ENCODE assay signal across 21 mouse cellular contexts in genomic region chr12:108887077-108887476, GRCm38 (mm10). TPM values are rescaled to one million over a fixed set of nuclear protein-coding genes. Genes with fewer than 3 reads are reported as not detected.
DNase-seq lines count a peak whose midpoint lies in the region; ATAC-seq lines count a peak whose summit lies in the region.
"Had no signal": no experiment of that assay in that cellular context is flagged by ENCODE, and none has a peak within 500 bp of the region (broad histone marks: within the 10 kb centered on the region; RNA-seq: fewer than 3 reads in every experiment).

No protein-coding gene starts in this region.

- intact Hi-C loops in left cerebral cortex, postnatal 25 days (cut with DNase I), result no loop called here

- WGBS in intestine, embryonic 14.5 days, result 67% methylated on average over 4 of the region's 4 CpGs
- WGBS in liver, embryonic 16.5 days (ENCODE audit: insufficient replicate concordance), result 67% methylated on average over 4 of the region's 4 CpGs
- WGBS in stomach, embryonic 15.5 days, result 57% methylated on average over 4 of the region's 4 CpGs
- 91% methylated on average over 4 of the region's 4 CpGs for WGBS in hindbrain, embryonic 10.5 days
- 91% methylated on average over 4 of the region's 4 CpGs for WGBS in hindbrain, embryonic 12.5 days

- peak overlapping the region; percentile 2; the same call in 1 of the 2 replicates for H3K27ac ChIP-seq in brown adipose tissue, adult 24 weeks (replicated peaks; ENCODE audit: low read depth, low read length)
- H3K27ac ChIP-seq in intestine, embryonic 14.5 days (ENCODE audit: low read depth), result no peak overlapping the region
- H3K27ac ChIP-seq in liver, embryonic 16.5 days (ENCODE audit: low read length), result no peak overlapping the region
- peak overlapping the region; percentile 64 for H3K27ac ChIP-seq in stomach, embryonic 15.5 days
- H3K27ac ChIP-seq in hindbrain, embryonic 10.5 days, result no peak overlapping the region
- H3K27ac ChIP-seq in hindbrain, embryonic 12.5 days, result no peak overlapping the region
- H3K27ac ChIP-seq: embryonic facial prominence, embryonic 12.5 days; forebrain, embryonic 12.5 days; heart, embryonic 10.5 days; heart, embryonic 15.5 days had no signal

- no peak overlapping the region for H3K4me2 ChIP-seq in intestine, embryonic 14.5 days (ENCODE audit: low read length)
- H3K4me2 ChIP-seq in liver, embryonic 16.5 days (ENCODE audit: low read depth, low read length), result no peak overlapping the region
- no peak overlapping the region for H3K4me2 ChIP-seq in stomach, embryonic 15.5 days
- no peak overlapping the region for H3K4me2 ChIP-seq in hindbrain, embryonic 12.5 days (replicated peaks)
- H3K4me2 ChIP-seq: embryonic facial prominence, embryonic 12.5 days; forebrain, embryonic 12.5 days; heart, embryonic 15.5 days had no signal

- H3K27me3 ChIP-seq in intestine, embryonic 14.5 days (replicated peaks; ENCODE audit: control insufficient read depth, insufficient read depth, low read length), result no peaks in the 10 kb centered on the region
- no peaks in the 10 kb centered on the region for H3K27me3 ChIP-seq in liver, embryonic 16.5 days (ENCODE audit: control insufficient read depth, insufficient read depth, low read depth, low read length)
- no peaks in the 10 kb centered on the region for H3K27me3 ChIP-seq in stomach, embryonic 15.5 days (replicated peaks)
- H3K27me3 ChIP-seq in hindbrain, embryonic 10.5 days (ENCODE audit: insufficient read depth, poor library complexity, severe bottlenecking), result no peaks in the 10 kb centered on the region
- no peaks in the 10 kb centered on the region for H3K27me3 ChIP-seq in hindbrain, embryonic 12.5 days
- H3K27me3 ChIP-seq: embryonic facial prominence, embryonic 12.5 days; forebrain, embryonic 12.5 days; heart, embryonic 15.5 days had no signal

- H3K36me3 ChIP-seq in intestine, embryonic 14.5 days (ENCODE audit: control insufficient read depth, insufficient read depth, low read length), result peaks cover 62% of the 10 kb centered on the region
- H3K36me3 ChIP-seq in liver, embryonic 16.5 days (ENCODE audit: control insufficient read depth, insufficient read depth), result peaks cover 5% of the 10 kb centered on the region
- H3K36me3 ChIP-seq in stomach, embryonic 15.5 days, result peaks cover 23% of the 10 kb centered on the region
- peaks cover 93% of the 10 kb centered on the region for H3K36me3 ChIP-seq in hindbrain, embryonic 10.5 days
- peaks cover 77% of the 10 kb centered on the region for H3K36me3 ChIP-seq in hindbrain, embryonic 12.5 days

- ATAC-seq in intestine, embryonic 14.5 days (replicated peaks; ENCODE audit: low FRiP score, low TSS enrichment, low read depth), result peak; percentile 71
- peak; percentile 78 for ATAC-seq in liver, embryonic 16.5 days (ENCODE audit: low read depth)
- ATAC-seq in stomach, embryonic 15.5 days (ENCODE audit: insufficient read depth, low FRiP score, low read depth), result peak; percentile 88
- no peak for ATAC-seq in hindbrain, embryonic 12.5 days (ENCODE audit: low FRiP score)
- ATAC-seq: forebrain, embryonic 16.5 days had no signal

- DNase-seq in intestine, embryonic 14.5 days (ENCODE audit: low spot score), result no peak
- no peak for DNase-seq in adrenal gland, postnatal 25 days
- DNase-seq in hindbrain, embryonic 10.5 days (ENCODE audit: low spot score), result no peak
- no peak for DNase-seq in left cerebral cortex, postnatal 25 days (ENCODE audit: low spot score in 2 of 2)
- DNase-seq: adrenal gland, adult 2 months; adrenal gland, postnatal 36 days; cerebellum, adult 11 months; cerebellum, adult 9-10 months; cerebellum, postnatal 25 days; gastrocnemius, postnatal 10 days; heart, adult 18-20 months; heart, postnatal 14 days had no signal

- H3K4me1 ChIP-seq in brown adipose tissue, adult 24 weeks (ENCODE audit: control insufficient read depth, insufficient read depth, insufficient read length, low read length), result peaks cover 4% of the 10 kb centered on the region
- H3K4me1 ChIP-seq in intestine, embryonic 14.5 days (replicated peaks; ENCODE audit: control insufficient read depth, insufficient read depth, low read length), result no peaks in the 10 kb centered on the region
- no peaks in the 10 kb centered on the region for H3K4me1 ChIP-seq in liver, embryonic 16.5 days (ENCODE audit: control insufficient read depth, low read depth, low read length)
- H3K4me1 ChIP-seq in stomach, embryonic 15.5 days, result no peaks in the 10 kb centered on the region
- no peaks in the 10 kb centered on the region for H3K4me1 ChIP-seq in hindbrain, embryonic 10.5 days (replicated peaks)
- H3K4me1 ChIP-seq in hindbrain, embryonic 12.5 days, result no peaks in the 10 kb centered on the region
- H3K4me1 ChIP-seq: embryonic facial prominence, embryonic 12.5 days; heart, embryonic 10.5 days; heart, embryonic 15.5 days had no signal

- H3K9ac ChIP-seq in intestine, embryonic 14.5 days (ENCODE audit: low read length), result no peak overlapping the region
- H3K9ac ChIP-seq in liver, embryonic 16.5 days (ENCODE audit: low read depth, low read length), result no peak overlapping the region
- no peak overlapping the region for H3K9ac ChIP-seq in stomach, embryonic 15.5 days
- H3K9ac ChIP-seq in hindbrain, embryonic 12.5 days, result no peak overlapping the region
- H3K9ac ChIP-seq: embryonic facial prominence, embryonic 12.5 days; forebrain, embryonic 12.5 days; heart, embryonic 15.5 days had no signal

- no peak overlapping the region for H3K4me3 ChIP-seq in brown adipose tissue, adult 24 weeks (ENCODE audit: insufficient read depth, low read depth, low read length)
- H3K4me3 ChIP-seq in intestine, embryonic 14.5 days (ENCODE audit: low read depth, low read length), result no peak overlapping the region
- no peak overlapping the region for H3K4me3 ChIP-seq in liver, embryonic 16.5 days (ENCODE audit: low read depth, low read length)
- H3K4me3 ChIP-seq in stomach, embryonic 15.5 days (replicated peaks), result no peak overlapping the region
- no peak overlapping the region for H3K4me3 ChIP-seq in hindbrain, embryonic 10.5 days
- H3K4me3 ChIP-seq in hindbrain, embryonic 12.5 days, result no peak overlapping the region
- H3K4me3 ChIP-seq: embryonic facial prominence, embryonic 12.5 days; forebrain, embryonic 12.5 days; heart, embryonic 10.5 days; heart, embryonic 15.5 days had no signal

- H3K9me3 ChIP-seq in intestine, embryonic 14.5 days (ENCODE audit: control insufficient read depth, low read length), result no peaks in the 10 kb centered on the region
- no peaks in the 10 kb centered on the region for H3K9me3 ChIP-seq in liver, embryonic 16.5 days (replicated peaks; ENCODE audit: control insufficient read depth, low read length)
- H3K9me3 ChIP-seq in stomach, embryonic 15.5 days, result no peaks in the 10 kb centered on the region
- H3K9me3 ChIP-seq in hindbrain, embryonic 10.5 days, result no peaks in the 10 kb centered on the region
- no peaks in the 10 kb centered on the region for H3K9me3 ChIP-seq in hindbrain, embryonic 12.5 days (replicated peaks)
- H3K9me3 ChIP-seq: embryonic facial prominence, embryonic 12.5 days; forebrain, embryonic 12.5 days; heart, embryonic 10.5 days; heart, embryonic 15.5 days had no signal

RNA-seq across cellular contexts. Expression of gene Wdr25, which starts 6.4 kb away (rescaled TPM):
- polyA plus RNA-seq in brown adipose tissue, adult 24 weeks (2012; ENCODE audit: insufficient read depth, insufficient read length, missing spikeins), result 1.9 and 2.4 TPM in 2 replicates
- polyA plus RNA-seq in intestine, embryonic 14.5 days (2014; fragmentation: Nextera tagmentation; extraction: Ambion mirVana), result 3.8 and 4.9 TPM in 2 replicates
- 1.3 and 3.1 TPM in 2 replicates for polyA plus RNA-seq in liver, embryonic 16.5 days (2015; fragmentation: Nextera tagmentation; extraction: Ambion mirVana)
- 8.3 and 9.6 TPM in 2 replicates for polyA plus RNA-seq in stomach, embryonic 15.5 days (2015; fragmentation: Nextera tagmentation; extraction: Ambion mirVana)
- 7.9 and 8.4 TPM in 2 replicates for total RNA-seq in adrenal gland, postnatal 25 days (2021)
- polyA plus RNA-seq in hindbrain, embryonic 10.5 days (2016; fragmentation: Nextera tagmentation; extraction: Ambion mirVana), result 9.0 and 10.4 TPM in 2 replicates
- polyA plus RNA-seq in hindbrain, embryonic 12.5 days (2016; fragmentation: Nextera tagmentation; extraction: Ambion mirVana), result 8.1 and 9.7 TPM in 2 replicates
- 10 to 100 TPM in 1 of 2 experiments, 1 to 10 TPM in 1; 7.8 to 12.0 TPM for total RNA-seq in left cerebral cortex, postnatal 25 days (2021)

RNA-seq across cellular contexts. Expression of gene Wars, which starts 6.9 kb away (rescaled TPM):
- 26.0 and 32.0 TPM in 2 replicates for polyA plus RNA-seq in brown adipose tissue, adult 24 weeks (2012; ENCODE audit: insufficient read depth, insufficient read length, missing spikeins)
- polyA plus RNA-seq in intestine, embryonic 14.5 days (2014; fragmentation: Nextera tagmentation; extraction: Ambion mirVana), result 93.0 and 94.1 TPM in 2 replicates
- 22.8 and 25.7 TPM in 2 replicates for polyA plus RNA-seq in liver, embryonic 16.5 days (2015; fragmentation: Nextera tagmentation; extraction: Ambion mirVana)
- polyA plus RNA-seq in stomach, embryonic 15.5 days (2015; fragmentation: Nextera tagmentation; extraction: Ambion mirVana), result 91.1 and 96.6 TPM in 2 replicates
- 54.6 and 64.0 TPM in 2 replicates for total RNA-seq in adrenal gland, postnatal 25 days (2021)
- polyA plus RNA-seq in hindbrain, embryonic 10.5 days (2016; fragmentation: Nextera tagmentation; extraction: Ambion mirVana), result 142 and 143 TPM in 2 replicates
- polyA plus RNA-seq in hindbrain, embryonic 12.5 days (2016; fragmentation: Nextera tagmentation; extraction: Ambion mirVana), result 111 and 113 TPM in 2 replicates
- total RNA-seq in left cerebral cortex, postnatal 25 days (2021), result 10 to 100 TPM; 87.2 to 93.6 TPM

RNA-seq across cellular contexts. Expression of gene Slc25a47, which starts 51.2 kb away (rescaled TPM):
- polyA plus RNA-seq in brown adipose tissue, adult 24 weeks (2012; ENCODE audit: insufficient read depth, insufficient read length, missing spikeins), result 3.3 and 5.6 TPM in 2 replicates
- 11.0 and 12.4 TPM in 2 replicates for polyA plus RNA-seq in intestine, embryonic 14.5 days (2014; fragmentation: Nextera tagmentation; extraction: Ambion mirVana)
- 25.4 and 32.5 TPM in 2 replicates for polyA plus RNA-seq in liver, embryonic 16.5 days (2015; fragmentation: Nextera tagmentation; extraction: Ambion mirVana)
- polyA plus RNA-seq in stomach, embryonic 15.5 days (2015; fragmentation: Nextera tagmentation; extraction: Ambion mirVana), result 8.9 and 9.8 TPM in 2 replicates
- 16.1 and 21.0 TPM in 2 replicates for total RNA-seq in adrenal gland, postnatal 25 days (2021)
- polyA plus RNA-seq in hindbrain, embryonic 10.5 days (2016; fragmentation: Nextera tagmentation; extraction: Ambion mirVana), result 10.3 and 14.2 TPM in 2 replicates
- 10.3 and 11.1 TPM in 2 replicates for polyA plus RNA-seq in hindbrain, embryonic 12.5 days (2016; fragmentation: Nextera tagmentation; extraction: Ambion mirVana)
- total RNA-seq in left cerebral cortex, postnatal 25 days (2021), result 10 to 100 TPM in 1 of 2 experiments, 1 to 10 TPM in 1; 9.5 to 11.4 TPM

RNA-seq across cellular contexts. Expression of gene Slc25a29, which starts 51.4 kb away (rescaled TPM):
- 1.2 and 1.8 TPM in 2 replicates for polyA plus RNA-seq in brown adipose tissue, adult 24 weeks (2012; ENCODE audit: insufficient read depth, insufficient read length, missing spikeins)
- polyA plus RNA-seq in intestine, embryonic 14.5 days (2014; fragmentation: Nextera tagmentation; extraction: Ambion mirVana), result 6.0 and 7.1 TPM in 2 replicates
- polyA plus RNA-seq in liver, embryonic 16.5 days (2015; fragmentation: Nextera tagmentation; extraction: Ambion mirVana), result 1.7 TPM in 2 replicates
- 7.2 and 8.3 TPM in 2 replicates for polyA plus RNA-seq in stomach, embryonic 15.5 days (2015; fragmentation: Nextera tagmentation; extraction: Ambion mirVana)
- 20.7 and 25.5 TPM in 2 replicates for total RNA-seq in adrenal gland, postnatal 25 days (2021)
- polyA plus RNA-seq in hindbrain, embryonic 10.5 days (2016; fragmentation: Nextera tagmentation; extraction: Ambion mirVana), result 12.9 and 14.8 TPM in 2 replicates
- polyA plus RNA-seq in hindbrain, embryonic 12.5 days (2016; fragmentation: Nextera tagmentation; extraction: Ambion mirVana), result 13.7 and 15.1 TPM in 2 replicates
- total RNA-seq in left cerebral cortex, postnatal 25 days (2021), result 10 to 100 TPM; 15.6 to 16.6 TPM

Comparison
In these comparisons a context has a peak if more than half of its experiments do, and no peak if none do; other contexts are left out.
1. H3K27ac ChIP-seq: peak in brown adipose tissue, adult 24 weeks (single experiment) and stomach, embryonic 15.5 days (single experiment); none in intestine, embryonic 14.5 days (single experiment), liver, embryonic 16.5 days (single experiment), hindbrain, embryonic 10.5 days (single experiment) and hindbrain, embryonic 12.5 days (single experiment).